Mouse (Mus musculus) gastrocnemius, postnatal 14 days (tissue): ENCODE measurements around the gene Tnfaip8l1. TPM values are rescaled to one million over a fixed set of nuclear protein-coding genes. Genes with fewer than 3 reads are reported as not detected.

ENCODE experiments used
- DNase-seq: peaks from one replicate; pipeline ENCODE4 v3.0.0; 2021; ENCODE audit warnings: mixed read lengths
- intact Hi-C: fragments of 180-260 bp; cut with DNase I; formaldehyde crosslinking; loops from one replicate; pipeline ENCODE4 v1.15.1; 2025; ENCODE audit warnings: low total_unique reads
- microRNA-seq, 2 experiments: library from miRNA; unstranded; fragments of <30 nt; microRNA quantifications; one replicate each; pipeline ENCODE4 v1.2.0; 2021
- total RNA-seq, 2 experiments: library from RNA; stranded (reverse); gene quantifications; 2 replicates each; pipeline ENCODE4 v1.2.3; 2021

The Tnfaip8l1 gene
- total RNA-seq, 2 experiments from 2014 or later, result 3.5 TPM

DNA sequence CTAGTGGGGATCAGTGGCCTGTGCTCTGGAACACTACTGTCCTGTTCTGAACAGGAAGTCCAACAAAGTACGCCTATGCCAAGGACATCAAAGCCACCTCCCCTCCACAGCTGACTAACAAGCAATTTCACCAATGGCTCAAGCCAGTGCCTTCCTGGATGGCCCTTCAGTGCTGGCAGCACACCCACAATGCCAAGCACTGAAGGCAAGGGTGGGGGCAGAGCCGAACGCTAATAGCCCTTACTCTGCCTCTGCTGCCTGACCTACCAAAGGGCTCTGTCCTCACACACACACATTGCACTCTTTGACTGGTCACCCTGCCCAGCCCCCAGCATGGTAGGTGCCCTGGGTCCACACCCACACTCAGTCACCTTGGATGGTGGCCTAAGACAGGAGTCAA is 46.5 kb downstream of the Tnfaip8l1 start:
- no peak for DNase-seq
- intact Hi-C loops, result no loop called here

DNA sequence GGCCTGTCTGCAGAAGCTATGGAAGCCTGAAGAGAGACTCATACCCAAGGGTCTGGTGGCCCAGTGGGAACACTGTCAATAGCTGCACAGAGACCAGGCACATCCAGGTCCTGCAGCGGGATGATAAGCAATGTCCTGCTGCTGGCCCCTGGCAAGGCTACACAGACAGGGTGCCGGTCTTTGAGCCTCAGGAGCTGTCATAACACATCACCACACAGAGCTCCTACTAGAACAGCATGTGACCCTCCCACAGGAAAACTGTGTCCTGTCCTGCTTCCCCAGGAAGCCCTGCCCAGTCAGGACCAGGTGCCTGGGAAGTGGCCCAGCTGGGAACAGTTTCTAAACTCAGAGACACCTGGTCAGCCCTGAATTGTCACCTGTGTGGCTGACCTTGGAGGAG is 48.8 kb downstream of the Tnfaip8l1 start:
- DNase-seq, result no peak
- intact Hi-C loops, result no loop called here

DNA sequence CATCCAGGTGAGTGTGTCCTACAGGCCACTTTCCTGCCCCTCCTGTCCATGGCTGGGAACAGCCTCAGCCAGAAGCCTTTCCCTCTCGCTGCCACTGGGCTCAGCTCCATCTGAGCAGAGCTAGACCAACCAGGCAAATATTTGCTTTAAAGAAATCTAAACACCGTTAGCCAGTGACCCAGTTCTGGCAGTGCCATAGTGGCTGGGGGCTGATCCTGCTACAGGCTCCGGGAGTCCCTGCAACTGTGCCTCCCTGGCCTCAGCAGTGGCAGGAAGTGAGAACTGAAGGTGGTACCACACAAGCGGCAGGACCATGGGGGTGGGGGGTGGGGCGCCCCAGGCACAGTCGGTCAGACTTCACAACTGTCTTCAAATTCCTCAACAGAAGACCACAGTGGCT is 50.4 kb downstream of the Tnfaip8l1 start:
- no peak for DNase-seq
- intact Hi-C loops, result no loop called here

DNA sequence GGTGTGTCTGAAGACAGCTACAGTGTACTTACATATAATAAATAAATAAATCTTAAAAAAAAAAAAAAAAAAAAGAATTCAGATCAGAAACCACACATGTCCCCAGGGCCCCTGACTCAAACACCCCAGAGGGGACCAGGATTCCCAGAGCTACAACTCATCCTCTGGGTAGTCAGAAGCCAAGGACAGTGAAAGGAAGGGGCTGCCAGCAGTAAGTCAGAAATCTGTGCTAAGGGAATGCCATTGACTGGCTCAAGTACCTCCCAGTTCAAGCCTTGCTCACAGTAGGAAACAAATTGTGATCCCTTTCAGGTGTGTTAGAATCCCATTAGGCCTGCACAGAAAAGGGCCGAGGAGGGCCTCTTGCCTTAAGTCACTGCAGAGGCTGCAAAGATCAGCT is 52.0 kb downstream of the Tnfaip8l1 start:
- intact Hi-C loops, result no loop called here
- no peak for DNase-seq

DNA sequence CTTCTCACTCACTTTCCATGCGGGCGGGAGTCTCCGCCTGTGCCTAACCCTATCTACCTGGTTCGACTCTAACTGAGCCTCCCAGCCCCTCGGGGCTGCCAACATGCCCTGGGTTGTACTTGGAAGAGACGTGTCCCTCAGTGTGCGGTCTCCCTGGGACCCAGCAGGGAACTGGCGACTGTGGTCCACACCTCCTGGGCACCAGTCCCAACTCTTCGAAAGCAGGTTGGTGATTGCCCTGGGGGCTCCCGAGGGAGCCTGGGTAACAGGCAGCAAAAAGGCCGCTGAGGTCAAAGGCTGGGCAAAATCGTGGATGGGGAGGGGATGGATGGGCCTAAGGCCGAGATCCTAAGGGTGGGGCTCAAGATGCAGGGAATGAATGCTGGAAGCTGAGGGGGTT is 55.4 kb downstream of the Tnfaip8l1 start:
- no peak for DNase-seq
- intact Hi-C loops, result no loop called here

DNA sequence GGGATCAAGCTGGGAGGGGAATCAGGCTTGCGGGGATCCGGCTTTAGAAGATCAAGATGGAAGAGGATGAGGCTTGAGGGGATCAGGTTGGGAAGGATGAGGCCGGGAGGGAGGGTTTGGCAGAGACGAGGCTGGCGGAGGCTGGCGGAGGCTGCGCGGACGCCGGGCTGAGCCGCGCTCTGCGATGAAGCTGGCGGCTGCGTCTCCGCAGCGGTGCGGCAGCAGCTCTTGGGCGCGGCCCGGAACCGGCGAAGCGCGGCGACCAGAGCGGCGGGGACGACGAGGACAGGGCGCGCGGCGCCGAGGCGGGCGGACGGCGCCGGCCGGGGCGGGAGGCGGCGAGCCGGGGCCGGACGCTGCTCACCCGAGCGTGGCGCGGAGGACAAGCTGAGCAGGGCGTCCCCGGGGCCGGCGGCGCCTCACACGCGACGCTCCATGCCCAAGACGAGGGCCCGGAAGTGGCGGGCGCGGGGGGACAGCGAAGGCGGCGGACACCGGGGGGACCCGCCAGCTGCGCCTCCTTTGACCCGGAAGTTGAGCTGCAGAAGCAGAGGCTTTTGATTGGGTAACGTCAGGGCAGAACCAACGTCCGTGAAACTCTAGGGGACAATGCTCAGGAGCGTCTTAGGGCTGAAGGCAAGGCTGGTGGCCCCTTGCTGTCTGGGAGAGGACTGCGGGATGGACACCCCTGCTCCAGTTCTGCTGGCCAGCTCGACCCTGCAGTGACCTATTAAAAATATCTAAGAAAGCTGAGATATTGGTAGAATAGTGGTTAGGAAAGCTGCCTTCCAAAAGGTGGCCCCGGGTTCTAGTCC is 56.3 kb downstream of the Tnfaip8l1 start, which contains the start of gene Dpp9:
TSS of gene Dpp9 (minus strand) at position 529 of the 815 bp plus-strand sequence.
- peak; percentile 90 for DNase-seq
- intact Hi-C loops, result no loop called here

DNA sequence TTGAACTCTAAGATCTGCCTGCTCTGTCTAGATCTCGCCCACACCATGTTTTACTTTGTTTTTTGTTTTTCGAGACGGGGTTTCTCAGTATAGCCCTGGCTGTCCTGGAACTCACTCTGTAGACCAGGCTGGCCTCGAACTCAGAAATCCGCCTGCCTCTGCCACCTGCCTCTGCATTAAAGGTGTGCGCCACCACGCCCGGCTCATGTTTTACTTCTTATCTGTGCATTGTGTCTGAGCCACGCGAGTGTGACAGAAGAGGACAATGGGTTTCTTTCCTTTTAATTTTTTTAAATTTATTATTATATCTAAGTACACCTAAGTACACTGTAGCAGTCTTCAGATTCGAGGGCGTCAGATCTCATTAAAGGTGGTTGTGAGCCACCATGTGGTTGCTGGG is 57.0 kb downstream of the Tnfaip8l1 start:
- no peak for DNase-seq
- intact Hi-C loops, result no loop called here

DNA sequence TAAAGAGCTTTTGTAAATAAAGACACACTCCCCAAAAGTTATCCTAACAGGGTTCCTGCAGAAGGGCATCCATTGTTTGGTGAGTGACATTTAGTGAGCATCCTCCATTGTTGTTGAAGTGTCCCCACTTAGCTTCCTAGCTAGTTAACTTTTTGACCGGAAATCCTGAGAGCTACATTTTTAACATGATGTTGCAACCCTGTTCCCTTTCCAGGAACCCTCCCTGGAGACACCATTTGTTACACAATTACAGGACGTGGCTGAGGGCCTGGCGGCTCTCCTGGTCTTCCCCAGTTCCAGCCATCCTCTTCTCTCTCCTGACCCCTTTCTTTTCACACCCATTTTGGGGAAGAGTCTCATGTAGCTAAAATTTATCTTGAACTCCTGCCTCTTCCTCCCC is 57.5 kb downstream of the Tnfaip8l1 start:
- intact Hi-C loops, result no loop called here
- DNase-seq, result peak; percentile 69

Small RNA genes within 50 kb of the gene (microRNA-seq; reads per million reads assigned to microRNA genes)
- gene Gm44397, result 0 reads per million in 2 experiments

Other genes with a start within 250 kb of the Tnfaip8l1 start
- gene Zfp119b, start 213.0 kb upstream of the Tnfaip8l1 start, total RNA-seq, result 1 to 10 TPM; 3.1 to 3.7 TPM
- gene Ebi3, start 209.8 kb upstream of the Tnfaip8l1 start, total RNA-seq, result under 1 TPM; 0.33 to 0.47 TPM
- 10 to 100 TPM in 1 of 2 experiments, 1 to 10 TPM in 1; 9.3 to 10.3 TPM for gene Yju2, start 203.4 kb upstream of the Tnfaip8l1 start, total RNA-seq
- gene Shd, start 192.0 kb upstream of the Tnfaip8l1 start, total RNA-seq, result under 1 TPM; 0.31 to 0.62 TPM
- under 1 TPM in 1 of 2 experiments, not detected in 1; 0.55 TPM for gene Fsd1, start 176.0 kb upstream of the Tnfaip8l1 start, total RNA-seq
- gene Stap2, start 156.9 kb upstream of the Tnfaip8l1 start, total RNA-seq, result 1 to 10 TPM; 3.9 to 4.4 TPM
- 10 to 100 TPM; 32.8 to 38.4 TPM for gene Mpnd, start 156.8 kb upstream of the Tnfaip8l1 start, total RNA-seq
- 10 to 100 TPM; 18.3 to 20.4 TPM for gene Sh3gl1, start 125.8 kb upstream of the Tnfaip8l1 start, total RNA-seq
- gene Chaf1a, start 122.0 kb upstream of the Tnfaip8l1 start, total RNA-seq, result 1 to 10 TPM; 1.8 to 2.3 TPM
- gene Ubxn6, start 87.4 kb upstream of the Tnfaip8l1 start, total RNA-seq, result 10 to 100 TPM; 38.3 to 38.9 TPM
- 10 to 100 TPM; 27.7 TPM for gene Hdgfl2, start 82.8 kb upstream of the Tnfaip8l1 start, total RNA-seq
- gene Plin4, start 52.7 kb upstream of the Tnfaip8l1 start, total RNA-seq, result 100 to 1,000 TPM; 127 to 310 TPM
- gene Plin5, start 44.9 kb upstream of the Tnfaip8l1 start, total RNA-seq, result 10 to 100 TPM; 17.6 to 48.3 TPM
- 1 to 10 TPM; 2.9 to 5.6 TPM for gene Lrg1, start 40.5 kb upstream of the Tnfaip8l1 start, total RNA-seq
- gene Sema6b, start 22.1 kb upstream of the Tnfaip8l1 start, total RNA-seq, result 10 to 100 TPM in 1 of 2 experiments, 1 to 10 TPM in 1; 9.8 to 12.1 TPM
- gene Mydgf, start 21.4 kb downstream of the Tnfaip8l1 start, total RNA-seq, result 10 to 100 TPM; 23.4 to 26.4 TPM
- 10 to 100 TPM; 20.8 to 22.0 TPM for gene Dpp9, start 56.4 kb downstream of the Tnfaip8l1 start, total RNA-seq
- gene Fem1a, start 94.3 kb downstream of the Tnfaip8l1 start, total RNA-seq, result 100 to 1,000 TPM; 101 to 117 TPM
- 1 to 10 TPM; 5.3 to 7.1 TPM for gene Ticam1, start 114.3 kb downstream of the Tnfaip8l1 start, total RNA-seq
- gene Plin3, start 130.4 kb downstream of the Tnfaip8l1 start, total RNA-seq, result 10 to 100 TPM; 32.8 to 55.8 TPM
- gene Arrdc5, start 137.8 kb downstream of the Tnfaip8l1 start, total RNA-seq, result not detected
- gene Uhrf1, start 140.8 kb downstream of the Tnfaip8l1 start, total RNA-seq, result 1 to 10 TPM; 5.4 to 7.4 TPM
- gene Kdm4b, start 163.6 kb downstream of the Tnfaip8l1 start, total RNA-seq, result 10 to 100 TPM; 24.1 to 27.2 TPM